Mouse (Mus musculus): ENCODE measurements around the gene Trim11.
"Not testable (repeated sequence)": the region's sequence is repeated elsewhere in the genome, so short reads cannot be mapped to it uniquely, and the experiment has no call there.

Gene Trim11

DNA sequence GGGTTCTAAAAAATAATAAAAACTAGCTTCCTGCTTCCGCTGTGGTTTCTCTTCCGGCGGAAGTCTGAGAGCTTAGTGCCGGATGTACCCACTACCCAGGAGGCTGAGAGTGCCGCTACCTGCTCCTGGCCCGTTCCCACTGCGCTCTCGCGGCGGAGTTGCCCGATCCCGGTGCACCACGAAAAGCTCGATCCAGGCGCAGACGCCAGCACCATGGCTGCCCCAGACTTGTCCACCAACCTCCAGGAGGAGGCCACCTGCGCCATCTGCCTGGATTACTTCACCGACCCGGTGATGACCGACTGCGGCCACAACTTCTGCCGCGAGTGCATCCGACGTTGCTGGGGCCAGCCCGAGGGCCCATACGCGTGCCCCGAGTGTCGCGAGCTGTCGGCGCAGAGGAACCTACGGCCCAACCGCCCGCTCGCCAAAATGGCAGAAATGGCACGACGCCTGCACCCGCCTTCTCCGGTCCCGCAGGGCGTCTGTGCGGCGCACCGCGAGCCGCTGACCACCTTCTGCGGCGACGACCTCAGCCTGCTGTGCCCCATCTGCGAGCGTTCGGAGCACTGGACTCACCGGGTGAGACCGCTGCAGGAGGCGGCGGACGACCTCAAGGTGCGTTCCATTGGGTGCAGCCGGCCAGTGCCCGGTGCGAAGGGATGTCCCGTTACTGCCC lies at the start of gene Trim11:
Trim11 (plus strand) TSS at position 67 of the 679 bp plus-strand sequence.
- DNase-seq (ENCODE audit: low spot score) = peak; percentile 60

DNA sequence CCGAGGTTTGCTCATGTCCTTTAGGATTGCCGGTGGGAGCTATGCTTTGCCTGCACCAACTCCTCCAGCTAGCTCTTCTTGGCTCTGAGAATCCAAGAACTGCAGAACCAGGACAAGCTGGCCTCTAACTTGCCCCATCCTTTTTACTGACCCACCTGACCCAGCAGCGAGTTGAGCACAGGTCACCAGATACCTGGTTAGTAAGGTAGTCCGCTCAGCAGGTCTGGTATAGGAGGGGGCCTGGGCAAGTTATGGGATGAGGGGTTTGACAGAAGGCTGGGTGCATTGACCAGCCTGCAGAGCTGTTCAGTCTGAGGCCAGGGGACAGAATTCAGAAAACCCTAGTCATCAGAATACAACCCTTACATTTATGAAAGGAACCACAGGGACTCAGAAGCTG lies 48.8 kb upstream of the Trim11 start:
- no peak for DNase-seq (ENCODE audit: low spot score)

DNA sequence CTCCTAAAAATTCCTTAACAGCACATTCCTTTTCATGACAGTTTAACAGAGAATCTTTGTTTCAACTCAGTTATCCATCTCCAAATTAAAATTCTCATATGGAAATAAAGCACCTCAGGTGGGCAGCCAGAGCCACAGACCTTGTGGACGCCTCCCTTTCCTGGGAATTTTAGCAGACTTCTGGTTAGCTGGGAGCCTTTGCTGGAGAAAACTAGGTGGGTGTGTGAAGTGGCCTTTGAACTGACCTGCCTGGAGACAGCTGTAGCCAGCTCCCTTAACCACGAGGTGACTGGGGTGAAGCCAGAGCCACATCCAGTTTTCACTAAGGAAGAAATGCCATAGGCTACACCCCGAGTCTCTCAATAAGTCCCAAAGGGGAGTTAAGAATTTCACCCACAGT lies 48.3 kb upstream of the Trim11 start:
- no peak for DNase-seq (ENCODE audit: low spot score)

DNA sequence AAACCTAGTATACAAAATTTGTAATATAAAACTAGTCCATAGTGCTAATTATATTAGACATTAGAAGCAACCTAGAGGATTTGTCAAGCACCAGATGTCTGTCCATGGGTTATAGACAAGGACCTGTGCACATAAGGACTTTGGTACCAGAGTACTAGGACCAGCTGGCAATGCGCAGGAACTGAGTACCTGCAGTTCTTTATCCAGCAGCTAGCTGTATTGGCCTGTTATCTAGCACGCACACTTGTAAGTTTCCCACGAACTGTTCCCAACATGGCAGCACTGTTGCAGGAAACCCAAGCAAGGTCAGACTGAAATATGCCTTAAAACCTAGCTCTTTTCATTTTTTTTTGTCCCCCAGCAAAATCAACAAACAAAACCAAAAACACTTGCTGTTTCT lies 47.6 kb upstream of the Trim11 start:
- no peak for DNase-seq (ENCODE audit: low spot score)

DNA sequence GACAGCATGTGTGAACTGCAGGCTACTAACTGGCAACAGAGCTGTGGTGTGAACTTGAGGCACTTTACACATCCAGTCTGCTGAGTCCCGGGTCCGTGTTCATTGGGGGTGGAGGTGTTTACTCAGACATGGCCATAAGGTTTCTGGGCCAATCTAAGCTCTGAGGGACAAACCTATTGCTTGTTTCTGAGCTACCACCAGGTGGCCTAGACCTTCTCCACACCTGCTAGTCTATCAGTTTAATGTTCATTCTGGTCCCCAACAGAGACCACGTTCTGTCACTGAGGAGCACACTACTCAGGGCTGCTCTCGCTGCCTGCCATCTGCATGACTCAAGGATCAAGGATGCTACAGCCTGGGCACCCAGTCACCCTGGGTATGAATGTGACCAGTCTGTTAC lies 46.3 kb upstream of the Trim11 start:
- no peak for DNase-seq (ENCODE audit: low spot score)

DNA sequence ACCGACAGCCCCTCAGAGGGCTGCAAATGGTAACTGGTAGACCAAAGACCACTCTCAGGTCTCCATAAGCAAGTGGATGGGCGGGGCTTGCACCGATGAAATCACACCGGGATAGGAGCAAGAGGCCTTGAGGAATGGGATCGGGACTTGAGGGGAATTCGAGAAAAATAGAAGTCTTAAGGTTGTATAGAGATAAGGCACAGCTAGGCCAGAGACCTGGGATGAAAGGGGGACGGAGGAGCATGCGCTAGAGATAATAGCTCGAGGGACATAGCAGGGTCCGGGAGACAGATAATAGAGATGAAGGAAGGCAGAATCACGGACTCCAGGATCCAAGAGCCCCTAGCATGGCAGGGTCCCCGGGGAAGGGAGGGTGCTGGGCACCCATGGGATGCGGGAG lies 40.0 kb upstream of the Trim11 start:
- DNase-seq (ENCODE audit: low spot score) = no peak

DNA sequence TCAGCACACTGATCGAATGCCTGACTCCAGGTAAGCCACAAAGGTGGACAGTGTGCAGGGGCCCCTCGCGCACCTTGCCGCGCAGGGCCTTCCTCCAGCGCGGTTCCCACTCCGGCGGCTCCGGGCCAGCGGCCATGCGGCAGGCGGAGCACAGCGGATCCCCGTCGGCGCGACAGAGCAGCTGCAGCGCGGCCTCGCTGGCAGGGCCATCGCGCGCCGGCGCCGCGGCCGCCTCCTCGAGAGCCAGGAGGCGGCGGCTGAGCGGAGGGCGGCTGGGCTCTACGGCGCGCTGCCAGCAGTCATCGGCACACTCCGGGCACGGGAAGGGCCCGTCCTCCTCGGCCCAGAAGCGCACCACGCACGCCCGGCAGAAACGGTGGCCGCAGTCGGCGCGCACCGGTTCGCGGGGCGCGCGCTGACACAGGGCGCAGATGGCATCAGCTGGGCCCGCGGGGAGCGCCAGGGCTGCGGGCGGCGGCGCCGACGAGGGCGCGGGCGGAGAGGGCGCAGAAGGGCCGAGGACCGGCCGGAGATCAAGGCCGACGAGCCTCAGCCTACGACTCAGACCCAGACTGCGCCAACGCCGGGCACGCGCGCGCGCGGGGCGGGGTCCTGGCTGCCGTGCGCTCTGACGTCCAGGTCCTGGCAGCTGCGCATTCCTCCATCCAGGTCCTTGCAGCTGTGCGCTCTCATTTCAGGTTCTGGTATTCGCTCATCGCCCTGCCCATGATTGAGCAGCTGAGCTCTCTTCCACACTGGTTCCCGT lies 39.4 kb upstream of the Trim11 start, which contains the start of gene Rnf187:
Rnf187 (minus strand) TSS at position 595 of the 766 bp plus-strand sequence.
- peak; percentile 93 for DNase-seq (ENCODE audit: low spot score)

DNA sequence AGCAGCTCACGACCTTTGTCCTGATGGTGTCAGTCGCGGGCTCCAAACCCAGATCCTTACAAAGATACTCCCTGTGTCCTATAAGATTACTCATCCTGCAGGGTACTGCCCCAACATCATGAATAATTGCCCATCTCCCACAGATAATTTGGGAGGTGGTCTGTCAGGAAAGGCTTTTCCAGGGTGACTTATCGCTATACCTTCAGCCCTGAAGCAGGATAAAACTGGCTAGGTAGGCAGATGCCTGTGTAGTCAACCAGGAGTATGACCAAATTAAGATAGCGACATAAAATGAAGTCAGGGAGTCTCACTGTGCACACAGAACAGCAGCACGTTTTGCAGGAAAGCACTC lies 38.8 kb upstream of the Trim11 start:
- no peak for DNase-seq (ENCODE audit: low spot score)

DNA sequence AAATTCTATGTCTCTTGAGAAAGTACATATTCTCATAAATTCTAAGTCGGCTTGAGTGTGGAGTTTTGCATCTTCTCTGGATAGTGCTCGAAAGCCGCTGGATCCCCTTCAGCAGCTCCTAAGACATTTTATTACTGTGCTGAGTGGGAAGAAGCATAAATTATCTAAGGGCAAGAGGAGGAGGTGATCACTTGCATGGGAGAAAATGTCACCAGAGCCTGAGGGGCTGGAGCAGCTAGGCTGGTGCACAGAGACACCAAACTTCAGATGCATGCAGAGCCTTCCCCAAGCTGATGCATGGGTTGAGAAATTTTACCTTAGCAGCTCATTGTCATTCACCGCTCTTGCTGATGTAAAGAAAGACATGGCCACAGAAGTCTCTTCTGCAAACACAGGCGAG lies 33.8 kb upstream of the Trim11 start:
- no peak for DNase-seq (ENCODE audit: low spot score)

DNA sequence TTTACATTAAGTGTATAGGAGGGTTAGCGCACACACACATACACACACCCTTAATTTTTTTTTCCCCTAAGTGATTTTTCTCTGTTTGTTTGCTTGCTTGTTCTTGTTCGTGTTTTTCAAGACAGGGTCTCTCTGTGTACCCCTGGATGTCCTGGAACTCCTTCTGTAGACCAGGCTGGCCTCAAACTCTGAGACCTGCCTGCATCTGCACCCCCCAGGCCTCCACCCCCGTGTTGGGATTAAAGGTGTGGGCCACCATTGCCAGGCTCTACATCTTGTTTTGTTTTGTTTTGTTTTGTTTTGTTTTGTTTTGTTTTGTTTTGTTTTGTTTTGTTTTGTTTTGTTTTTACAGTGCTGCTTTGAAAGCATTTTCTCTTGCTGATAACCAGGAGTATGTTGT lies 30.6 kb upstream of the Trim11 start:
- DNase-seq (ENCODE audit: low spot score) = no peak

DNA sequence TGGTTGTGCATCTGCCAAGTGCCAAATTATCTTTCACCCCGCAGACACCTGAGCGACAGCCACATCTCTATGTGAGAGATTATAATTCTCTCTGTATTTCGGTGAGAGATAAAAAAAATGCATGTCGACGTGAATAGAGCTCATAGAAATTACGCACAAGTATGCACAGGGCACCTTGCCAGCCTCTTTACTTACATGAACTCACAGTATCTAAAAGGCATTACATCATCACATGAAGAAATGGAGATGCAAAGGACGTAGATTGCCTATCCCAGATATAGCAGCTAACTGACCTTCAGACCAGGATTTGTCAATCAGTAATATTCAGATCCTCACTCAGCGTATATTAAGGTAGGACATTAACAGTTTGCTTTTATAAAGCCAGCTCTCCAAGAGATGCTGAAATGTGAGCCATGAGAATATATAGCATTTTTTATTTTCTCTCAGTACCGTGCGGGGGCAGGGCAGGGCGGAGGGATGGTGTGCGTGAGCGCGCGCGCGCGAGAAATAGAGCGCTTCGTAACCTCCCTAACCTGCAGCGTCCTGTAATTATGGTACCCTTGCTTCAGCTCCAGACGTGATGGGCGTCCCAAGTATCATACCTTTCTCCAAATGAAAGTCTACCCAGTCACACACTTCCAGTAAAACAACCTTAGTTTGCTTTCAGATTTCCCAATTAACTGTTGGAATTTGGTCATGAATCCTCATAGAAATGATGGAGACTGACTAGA lies 29.9 kb upstream of the Trim11 start:
- peak; percentile 67 for DNase-seq (ENCODE audit: low spot score)

DNA sequence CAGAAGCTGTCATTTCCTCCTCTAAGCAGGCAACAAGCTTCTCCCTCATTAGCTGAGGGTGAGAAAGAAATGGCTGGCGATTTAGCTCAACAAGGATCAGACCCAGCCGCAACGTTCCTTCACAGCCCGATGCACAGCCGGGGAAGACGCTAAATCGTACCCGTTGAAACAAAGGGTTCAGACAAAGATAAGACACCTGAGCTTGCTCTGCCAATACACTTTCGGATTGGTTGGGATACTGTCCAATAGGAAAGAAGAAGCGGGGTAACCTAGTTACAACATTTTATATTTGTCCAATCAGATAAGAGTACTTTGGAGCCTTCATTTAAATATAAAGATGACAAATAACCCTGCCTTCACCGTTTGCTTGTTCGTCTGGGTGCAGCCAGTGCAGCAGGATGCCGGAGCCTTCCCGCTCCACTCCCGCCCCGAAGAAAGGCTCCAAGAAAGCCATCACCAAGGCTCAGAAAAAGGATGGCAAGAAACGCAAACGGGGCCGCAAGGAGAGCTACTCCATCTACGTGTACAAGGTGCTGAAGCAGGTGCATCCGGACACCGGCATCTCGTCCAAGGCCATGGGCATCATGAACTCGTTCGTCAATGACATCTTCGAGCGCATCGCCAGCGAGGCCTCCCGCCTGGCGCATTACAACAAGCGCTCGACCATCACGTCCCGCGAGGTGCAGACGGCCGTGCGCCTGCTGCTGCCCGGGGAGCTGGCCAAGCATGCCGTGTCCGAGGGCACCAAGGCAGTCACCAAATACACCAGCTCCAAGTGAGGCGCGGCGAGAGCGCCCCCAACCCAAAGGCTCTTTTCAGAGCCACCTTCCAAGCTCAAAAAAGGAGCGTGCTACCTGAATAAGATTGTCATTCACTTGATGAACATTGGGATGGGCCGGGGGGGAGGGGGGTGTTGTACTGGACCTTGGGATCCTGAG lies 29.1 kb upstream of the Trim11 start, which contains the start of gene Hist3h2ba:
Hist3h2ba (plus strand) TSS at position 379 of the 938 bp plus-strand sequence.
- DNase-seq (ENCODE audit: low spot score) = peak; percentile 80

DNA sequence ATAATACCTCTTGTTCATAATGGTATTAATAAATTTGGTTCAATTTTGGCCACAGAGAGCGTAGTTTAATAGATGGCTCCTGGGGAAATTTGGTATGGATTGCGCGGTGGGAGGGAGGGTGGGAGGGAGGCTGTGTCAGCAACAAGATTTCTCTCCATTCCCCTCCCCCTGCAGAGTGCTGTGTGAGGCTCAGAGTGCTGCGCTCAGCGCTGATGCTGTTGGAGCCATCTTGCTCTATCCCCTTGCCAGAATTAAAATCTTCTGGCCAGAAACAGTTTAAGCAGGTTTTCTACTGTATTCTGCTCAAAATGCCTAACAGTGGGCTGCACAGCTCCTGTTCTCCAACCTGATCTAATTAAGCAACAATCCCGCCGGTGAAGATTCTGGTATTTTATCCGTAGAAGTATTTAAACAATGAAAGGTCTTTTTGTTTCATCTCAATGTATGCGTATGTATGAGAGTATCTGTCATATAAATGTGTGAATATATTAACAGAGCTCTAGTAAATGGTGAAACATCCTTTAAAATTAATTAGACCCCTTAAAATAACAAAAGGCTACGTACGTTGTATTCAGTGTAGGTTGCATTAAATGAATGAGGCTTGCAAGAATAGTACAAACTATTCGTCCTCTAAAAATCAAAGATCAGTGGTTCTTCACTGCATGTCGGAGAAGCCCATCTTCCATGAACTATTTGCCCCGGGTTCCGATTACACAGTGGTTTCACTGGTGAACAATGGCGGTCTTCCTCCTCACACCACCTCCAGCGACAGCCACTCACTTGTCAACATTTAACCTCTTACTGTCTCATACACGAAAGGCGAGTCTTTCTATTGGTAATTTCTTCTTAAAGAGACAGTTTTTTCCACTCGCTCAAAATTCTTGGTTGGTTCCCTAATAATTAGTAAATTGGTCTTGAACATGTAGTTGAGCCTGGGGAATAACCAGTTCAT lies 28.1 kb upstream of the Trim11 start:
- peak; percentile 74 for DNase-seq (ENCODE audit: low spot score)

DNA sequence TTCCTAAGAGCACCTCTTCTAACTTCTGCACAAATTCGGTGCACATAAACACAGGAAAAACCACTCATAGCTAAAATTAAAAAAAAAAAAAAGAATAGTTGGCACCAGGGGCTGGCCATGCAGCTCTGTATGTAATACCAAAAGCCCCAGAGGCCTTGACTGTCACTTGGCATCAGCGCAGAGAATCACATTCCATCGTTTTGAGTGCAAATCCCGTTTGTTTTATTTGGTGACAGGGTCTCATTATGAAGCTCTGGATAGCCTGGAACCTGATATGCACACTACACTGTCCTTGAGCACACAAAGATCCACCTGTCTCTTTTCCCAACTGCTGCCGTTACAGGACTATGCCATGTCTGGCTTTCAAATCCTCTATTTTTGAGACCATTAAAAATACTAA lies 26.7 kb upstream of the Trim11 start:
- DNase-seq (ENCODE audit: low spot score) = no peak

DNA sequence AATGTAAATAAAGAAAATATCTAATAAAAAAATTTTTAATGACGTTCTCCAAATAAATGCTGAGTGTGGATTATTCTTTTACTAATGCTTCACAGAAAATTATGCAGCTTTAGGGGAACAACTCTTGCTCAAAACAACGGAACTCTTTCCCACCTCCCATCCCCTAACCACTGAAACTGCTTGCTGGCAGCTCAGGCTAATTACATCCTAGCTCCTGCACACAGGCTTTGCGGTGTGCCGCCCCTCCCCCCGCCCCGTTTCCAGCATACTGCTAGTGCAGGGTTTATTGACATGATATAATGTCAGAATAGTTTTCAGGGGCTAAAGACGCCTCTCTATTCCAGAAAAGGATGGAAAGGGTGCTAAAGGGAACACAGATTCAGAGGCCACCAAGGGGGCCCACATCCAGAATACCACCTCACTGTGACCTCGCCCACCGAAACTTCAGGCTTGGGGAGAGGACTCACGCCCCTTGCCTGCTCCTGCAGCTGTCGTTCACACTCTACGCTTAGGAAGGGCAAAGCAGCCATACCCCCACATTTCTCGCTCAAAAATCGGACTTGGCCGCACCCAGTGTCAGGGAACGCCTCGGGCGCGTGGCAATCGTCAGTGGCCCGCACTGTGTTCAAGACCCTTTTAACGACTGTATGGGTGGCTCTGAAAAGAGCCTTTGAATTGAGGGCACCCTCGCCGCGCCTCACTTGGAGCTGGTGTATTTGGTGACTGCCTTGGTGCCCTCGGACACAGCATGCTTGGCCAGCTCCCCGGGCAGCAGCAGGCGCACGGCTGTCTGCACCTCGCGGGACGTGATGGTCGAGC lies 24.3 kb upstream of the Trim11 start:
- no peak for DNase-seq (ENCODE audit: low spot score)

DNA sequence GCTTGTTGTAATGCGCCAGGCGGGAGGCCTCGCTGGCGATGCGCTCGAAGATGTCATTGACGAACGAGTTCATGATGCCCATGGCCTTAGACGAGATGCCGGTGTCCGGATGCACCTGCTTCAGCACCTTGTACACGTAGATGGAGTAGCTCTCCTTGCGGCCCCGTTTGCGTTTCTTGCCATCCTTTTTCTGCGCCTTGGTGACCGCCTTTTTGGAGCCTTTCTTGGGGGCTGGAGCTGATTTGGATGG lies 23.8 kb upstream of the Trim11 start:
- DNase-seq (ENCODE audit: low spot score) = not testable (repeated sequence)

DNA sequence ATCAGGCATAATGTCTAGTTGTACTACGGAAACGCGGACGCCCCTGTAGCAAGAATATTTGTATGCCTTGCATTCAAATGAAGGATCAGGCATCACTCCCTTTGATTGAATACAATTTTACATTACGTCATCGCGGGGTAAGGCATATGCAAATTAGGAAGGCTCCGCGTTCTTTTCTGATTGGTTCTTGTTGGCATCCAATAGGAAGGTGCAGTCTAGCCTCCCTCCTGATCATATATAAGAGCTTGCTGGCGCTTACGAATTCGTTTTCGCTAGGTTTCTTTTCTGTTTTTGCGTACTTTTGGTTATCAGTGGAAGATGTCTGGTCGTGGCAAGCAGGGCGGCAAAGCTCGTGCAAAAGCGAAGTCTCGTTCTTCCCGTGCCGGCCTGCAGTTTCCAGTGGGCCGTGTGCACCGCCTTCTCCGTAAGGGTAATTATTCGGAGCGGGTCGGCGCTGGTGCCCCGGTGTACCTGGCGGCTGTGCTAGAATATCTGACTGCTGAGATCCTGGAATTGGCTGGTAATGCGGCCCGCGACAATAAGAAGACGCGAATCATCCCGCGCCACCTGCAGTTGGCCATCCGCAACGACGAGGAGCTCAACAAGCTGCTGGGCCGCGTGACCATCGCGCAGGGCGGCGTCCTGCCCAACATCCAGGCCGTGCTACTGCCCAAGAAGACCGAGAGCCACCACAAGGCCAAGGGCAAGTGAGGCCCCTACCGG lies 23.3 kb upstream of the Trim11 start, which contains the start of the genes Hist3h2a and Trim17:
Hist3h2a (plus strand) TSS at position 266 of the 723 bp plus-strand sequence.
Trim17 (plus strand) TSS at position 266 of the 723 bp plus-strand sequence.
- peak; percentile 95 for DNase-seq (ENCODE audit: low spot score)

DNA sequence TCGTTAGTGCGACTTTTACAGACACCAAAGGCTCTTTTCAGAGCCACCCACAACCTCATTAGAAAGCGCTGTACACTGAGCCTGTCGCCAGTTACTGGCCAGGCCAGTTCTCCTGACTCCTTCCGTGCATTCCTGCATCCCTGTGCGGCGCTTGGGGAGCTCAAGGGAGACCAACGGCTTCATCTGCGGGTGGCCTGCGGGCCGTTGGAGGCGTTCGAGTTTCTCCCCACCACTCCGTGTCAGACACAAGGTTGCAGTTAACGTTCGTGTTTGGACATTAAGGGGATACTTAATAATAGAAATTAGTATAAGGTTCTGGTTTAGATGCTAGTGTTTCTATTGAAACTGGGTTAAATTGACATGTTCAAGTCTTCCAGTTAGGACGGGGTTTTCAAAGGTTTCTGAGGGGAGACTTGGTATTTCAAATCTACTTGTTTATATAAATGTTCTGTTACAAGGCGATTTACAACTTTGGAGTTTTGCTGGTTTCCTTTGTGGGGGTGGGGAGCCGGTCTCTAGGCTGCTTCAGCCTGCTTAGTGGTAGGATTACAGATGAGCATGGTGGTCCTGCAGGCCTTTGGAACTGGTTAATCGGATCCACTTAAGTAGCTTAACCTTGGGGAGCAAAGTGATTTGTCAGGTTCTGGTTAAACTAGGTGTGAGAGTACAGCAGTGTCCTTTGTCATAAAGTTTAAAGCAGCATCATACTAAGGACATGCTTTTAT lies 22.6 kb upstream of the Trim11 start:
- no peak for DNase-seq (ENCODE audit: low spot score)

Data from layer of hippocampus, adult 11-12 months (tissue).